Mouse (Mus musculus) kidney, adult 11 months (tissue): ENCODE data around the gene Ak1.
A peak's percentile ranks its signal among the peaks of the same experiment; 100 is the strongest.

Experiments used
- DNase-seq: peaks from one replicate; pipeline ENCODE4 v3.0.0; 2022

Ak1 gene

DNA sequence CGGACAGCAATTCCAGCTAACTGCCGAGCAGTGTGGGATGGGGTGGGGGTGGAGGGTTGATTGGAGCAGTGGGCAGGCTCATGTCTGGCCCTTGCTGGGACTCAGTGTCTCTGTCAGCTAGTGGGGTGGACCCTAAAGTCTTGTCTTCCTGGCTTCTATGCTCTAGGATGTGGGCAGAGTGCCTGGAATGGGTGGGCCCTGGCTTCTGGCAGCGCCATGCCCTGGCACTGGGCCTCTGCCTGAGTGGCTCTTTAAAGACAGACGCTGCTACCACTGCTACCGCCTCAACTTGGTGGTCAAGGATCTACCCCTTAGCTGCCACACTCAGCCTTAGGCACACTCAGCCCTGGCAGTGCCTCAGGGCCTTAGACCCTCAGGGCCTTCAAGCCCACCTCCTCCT, 7.2 kb downstream of the Ak1 start:
- DNase-seq, result peak; percentile 71

DNA sequence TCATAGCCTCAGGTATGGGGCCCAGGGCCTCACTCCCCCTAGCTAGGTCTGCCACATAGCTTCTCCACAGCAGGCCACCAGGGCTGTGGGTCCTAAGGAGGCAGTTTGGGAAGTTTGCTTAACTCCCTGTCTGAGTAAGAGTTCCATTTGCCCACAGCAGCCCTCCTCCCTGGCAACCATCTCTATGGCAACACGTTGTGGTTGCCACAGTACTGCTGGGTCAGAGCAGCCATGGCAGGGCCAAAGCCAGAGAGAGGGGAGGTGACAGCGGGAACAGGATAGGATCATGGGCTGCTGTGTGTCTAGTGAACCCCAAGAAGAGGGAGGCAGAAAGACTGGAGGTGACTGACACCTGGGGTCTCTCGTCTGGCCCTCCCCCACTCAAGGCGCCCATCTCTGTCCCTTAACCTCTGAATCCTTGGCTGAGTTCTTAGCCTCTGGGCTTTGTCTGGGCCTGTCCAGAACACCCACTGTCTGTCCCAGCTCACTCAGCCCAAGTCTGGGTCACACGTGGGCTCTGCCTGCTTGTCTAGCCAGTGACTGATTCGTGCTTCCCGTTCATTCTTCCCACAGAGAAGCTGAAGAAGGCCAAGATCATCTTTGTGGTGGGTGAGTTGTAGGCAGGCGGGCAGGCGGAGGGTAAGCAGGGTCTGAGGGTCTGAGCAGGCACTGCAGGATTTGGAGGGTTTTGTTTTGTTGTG, 7.9 kb downstream of the Ak1 start:
- peak; percentile 82 for DNase-seq

DNA sequence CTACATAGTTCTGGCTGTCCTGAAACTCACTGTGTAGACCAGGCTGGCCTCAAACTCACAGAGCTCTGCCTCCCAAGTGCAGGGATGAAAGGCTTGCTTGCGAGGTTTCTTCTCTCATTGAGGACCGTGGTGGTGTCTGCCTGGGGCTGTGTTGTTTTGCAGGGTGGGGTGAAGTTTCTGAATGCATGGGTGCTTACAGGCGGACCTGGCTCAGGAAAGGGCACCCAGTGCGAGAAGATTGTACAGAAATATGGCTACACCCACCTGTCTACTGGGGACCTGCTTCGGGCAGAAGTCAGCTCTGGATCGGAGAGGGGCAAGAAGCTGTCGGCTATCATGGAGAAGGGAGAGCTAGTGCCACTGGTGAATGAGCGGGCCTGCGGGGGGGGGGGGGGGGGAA, 8.5 kb downstream of the Ak1 start:
- DNase-seq, result no peak

DNA sequence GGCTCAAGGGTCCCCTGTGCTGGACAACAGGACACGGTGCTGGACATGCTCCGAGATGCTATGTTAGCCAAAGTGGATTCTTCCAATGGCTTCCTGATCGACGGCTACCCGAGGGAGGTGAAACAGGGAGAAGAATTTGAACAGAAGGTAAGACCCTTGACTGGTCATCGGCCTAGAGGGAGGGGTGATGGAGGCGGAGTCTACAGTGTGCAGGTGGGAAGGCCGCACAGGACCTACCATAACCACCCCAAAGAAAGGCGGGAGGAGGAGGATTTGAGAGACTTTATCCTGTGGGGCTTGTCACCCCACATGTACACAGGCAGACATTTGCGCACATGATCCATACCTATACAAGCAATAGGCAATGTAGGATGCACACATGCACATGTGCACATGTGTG, 9.5 kb downstream of the Ak1 start:
- no peak for DNase-seq

DNA sequence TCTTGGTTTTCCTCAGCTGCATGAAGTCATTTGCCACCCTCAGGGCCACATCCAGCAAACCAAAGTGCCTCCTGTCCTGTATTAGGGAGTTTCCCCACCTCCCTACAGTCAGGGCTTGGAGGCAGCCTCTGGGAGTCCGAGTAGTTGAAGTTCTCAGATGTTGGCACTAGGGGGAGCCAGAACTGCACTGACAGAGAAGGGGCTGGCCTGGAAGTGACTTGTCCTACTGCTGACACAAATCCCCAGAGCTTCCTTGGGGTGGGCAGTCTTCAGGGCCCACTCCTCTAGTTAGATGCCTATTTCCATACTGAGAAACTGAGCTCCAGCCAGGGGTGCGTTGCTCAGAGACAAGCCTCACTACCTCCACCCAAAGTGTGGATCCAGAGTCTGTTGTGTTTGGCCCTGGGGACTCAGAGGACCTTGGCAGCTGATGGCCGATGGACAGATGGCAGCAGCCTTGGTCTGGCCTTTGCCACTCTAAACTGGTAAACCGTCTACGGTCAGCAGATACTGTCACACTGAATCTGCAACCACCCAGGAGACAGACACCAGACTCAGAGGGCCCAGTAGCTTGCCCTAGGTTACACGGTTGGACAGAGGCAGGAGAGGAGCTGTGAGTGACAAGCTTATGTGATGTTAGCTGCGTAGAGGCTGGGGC, 10.3 kb downstream of the Ak1 start:
- peak; percentile 73 for DNase-seq

DNA sequence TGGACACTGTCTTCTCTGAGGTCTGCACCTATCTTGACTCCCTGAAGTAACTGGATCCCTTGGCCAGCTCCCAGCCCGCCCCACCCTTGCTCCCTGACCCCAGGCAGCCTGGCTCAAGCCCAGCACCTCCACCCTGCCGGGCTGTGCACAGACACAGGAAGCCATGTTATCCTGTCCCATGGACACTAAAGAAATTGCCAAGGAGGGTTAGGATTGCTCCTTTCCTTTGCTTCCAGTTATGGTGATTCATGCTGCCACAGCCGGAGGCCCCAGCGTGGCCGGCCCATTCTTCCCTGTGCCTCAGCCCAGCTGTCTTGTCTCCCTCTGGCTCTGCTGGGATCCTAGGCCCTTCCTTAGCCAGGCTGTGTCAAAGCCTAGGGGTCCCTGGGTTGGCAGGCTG, 12.1 kb downstream of the Ak1 start:
- DNase-seq, result peak; percentile 59

DNA sequence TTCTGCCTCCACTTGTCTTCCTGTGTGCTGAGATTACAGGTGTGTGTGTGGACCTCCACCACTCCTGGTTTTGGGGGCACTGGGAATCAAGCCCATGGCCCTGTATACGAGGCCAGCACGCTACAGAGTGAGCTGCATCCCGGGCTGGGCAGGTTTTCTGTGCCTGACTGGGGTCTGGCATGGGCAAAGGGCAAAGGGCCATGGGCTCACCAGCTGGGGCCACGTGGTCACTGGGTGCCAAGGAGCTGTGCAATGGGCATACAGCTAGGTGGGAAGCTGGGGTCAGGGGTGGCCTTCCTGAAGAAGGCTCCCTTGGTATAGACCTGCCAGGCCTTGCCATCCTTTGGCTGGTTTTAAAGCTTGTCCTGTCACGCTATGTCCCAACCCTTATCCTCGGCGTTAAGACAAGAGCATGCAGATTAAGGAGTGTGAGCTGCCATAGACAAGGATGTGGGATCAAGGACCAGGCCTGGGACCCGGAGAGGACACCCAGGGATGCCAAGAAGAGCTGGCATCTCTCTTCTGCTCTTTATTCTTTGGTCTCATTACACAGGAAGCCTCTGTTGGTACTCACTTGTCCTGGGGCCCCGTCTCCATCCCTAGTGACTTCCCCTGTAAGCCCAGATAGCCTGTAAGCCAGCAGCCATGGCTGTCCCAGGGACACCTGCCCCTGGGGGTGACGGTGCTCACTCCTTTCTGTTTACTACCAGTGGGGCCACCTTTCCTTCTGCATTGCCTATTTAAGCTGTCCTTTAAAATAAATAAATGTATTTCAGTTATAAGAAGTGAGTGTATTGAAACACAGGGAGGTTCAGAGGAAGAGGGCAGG, 12.9 kb downstream of the Ak1 start:
- no peak for DNase-seq

DNA sequence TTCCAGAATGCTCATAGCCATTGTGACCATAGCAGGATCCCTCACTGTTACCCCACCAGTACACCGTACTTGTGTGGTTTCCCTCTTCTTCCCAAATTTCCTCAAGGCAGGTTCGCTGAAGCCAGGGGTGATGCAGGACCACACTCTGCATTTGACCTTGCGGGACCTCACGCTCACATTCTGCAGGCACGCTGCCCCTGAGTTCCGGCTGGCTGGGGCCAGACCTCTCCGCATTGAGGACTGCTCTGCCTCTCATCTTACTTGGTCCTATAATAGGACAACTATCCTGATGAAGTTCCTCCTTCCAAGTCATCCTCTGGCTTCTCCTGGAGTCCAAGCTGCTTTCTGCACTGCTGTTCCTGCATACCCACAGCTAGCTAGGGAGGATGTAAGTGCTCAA, 15.1 kb downstream of the Ak1 start:
- no peak for DNase-seq

DNA sequence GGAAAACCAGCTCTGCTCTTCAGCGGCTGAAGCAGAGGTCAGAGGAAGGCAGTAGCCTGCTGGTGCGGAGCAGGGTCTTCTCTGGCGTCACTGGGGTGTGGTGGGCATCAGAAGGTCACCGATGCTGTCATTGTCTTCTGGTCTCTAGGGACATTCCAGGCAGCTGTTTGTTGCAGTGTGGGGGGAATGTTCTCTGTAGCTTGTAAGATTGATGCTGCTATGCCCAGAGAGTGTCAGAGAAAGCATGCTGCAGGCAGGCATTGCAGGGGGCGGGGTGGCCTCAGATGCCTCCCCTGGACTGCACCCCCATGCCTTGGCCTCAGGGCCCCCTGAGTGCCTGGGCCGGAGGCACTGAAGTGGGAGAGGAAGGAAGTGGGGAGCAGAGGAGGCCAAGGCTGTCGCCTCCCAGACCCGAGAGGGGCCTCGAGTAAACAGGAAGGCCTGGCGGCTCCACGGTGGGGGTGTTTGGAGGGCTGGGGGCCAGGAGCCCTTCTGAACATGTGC, 16.3 kb downstream of the Ak1 start:
- peak; percentile 89 for DNase-seq

DNA sequence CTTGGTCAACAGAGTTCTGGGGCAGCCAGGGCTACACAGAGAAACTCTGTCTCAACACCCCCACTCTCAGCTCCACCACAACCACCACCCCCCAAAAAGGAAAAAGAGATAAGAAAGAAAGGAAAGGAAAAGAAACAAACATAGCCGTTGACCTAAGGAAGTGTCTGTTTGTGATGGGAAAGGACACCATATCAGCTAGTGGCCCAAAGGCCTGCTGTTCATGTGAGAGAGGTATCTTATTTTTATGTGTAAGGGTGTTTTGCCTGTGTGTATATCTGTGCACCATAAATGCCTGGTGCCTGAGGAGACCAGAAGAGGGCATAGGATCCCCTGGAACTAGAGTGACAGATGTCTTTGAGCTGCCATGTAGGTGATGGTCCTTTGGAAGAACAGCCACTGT, 18.1 kb downstream of the Ak1 start:
- no peak for DNase-seq

DNA sequence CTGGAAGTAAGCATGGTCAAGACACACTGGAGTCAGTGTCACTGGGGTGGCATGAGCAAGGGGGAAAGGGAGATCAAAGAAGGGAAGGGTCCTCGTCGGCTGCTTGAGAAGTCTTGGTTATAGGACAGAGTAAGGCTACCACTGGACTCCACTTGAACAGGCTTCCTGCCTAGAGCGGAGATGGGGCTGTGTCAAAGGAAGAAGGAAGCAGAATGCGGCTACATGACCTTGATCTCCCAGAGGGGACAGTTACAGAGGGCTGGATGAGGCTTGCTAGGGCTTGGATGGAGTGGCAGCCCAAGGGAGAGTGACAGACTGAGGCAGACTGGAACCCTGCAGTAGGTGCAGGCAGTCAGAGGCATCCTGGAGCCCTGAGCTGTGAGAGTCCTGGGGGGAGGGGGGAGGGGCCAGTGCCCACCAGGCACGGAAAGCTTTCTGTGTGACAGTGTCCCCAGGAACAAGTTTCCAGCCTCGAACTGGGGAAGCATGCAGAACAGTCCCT, 19.0 kb downstream of the Ak1 start:
- DNase-seq, result no peak

DNA sequence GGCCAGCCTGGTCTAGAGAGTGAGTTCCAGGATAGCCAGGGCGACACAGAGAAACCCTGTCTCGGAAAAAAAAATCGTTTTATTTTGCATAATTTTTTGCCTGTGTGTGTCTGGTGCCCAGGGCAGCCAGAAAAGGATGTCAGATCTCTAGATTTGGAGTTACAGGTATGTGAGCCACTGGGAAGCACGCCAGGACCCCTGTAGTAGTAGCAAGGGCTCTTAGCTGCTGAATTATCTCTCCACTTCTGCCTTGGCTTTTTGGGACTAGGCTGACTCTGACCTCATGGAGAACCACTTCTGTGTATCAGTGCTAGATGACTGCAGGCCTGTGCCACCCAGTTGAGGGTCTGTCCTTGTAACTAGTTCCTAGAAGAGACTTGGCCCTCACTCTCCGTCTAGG, 20.3 kb downstream of the Ak1 start:
- no peak for DNase-seq

DNA sequence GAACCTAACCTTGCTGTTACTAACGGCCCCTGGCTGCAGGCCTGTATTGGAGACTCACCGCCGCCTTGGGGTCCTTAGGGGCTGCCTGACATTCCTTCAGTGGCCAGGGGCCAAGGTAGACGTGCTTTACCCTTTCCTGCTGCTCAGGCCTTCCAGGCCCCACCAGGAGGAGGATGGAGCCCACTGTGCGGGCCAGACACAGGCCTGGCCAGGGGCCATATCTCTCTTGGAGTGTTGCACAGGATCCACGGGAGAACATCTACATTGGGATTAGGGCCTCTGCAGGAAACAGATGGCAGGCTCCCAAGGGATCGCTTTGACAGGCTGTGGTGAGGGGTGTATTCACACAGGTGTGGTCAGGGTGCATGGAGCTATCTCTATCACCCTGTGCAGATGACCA, 21.3 kb downstream of the Ak1 start:
- DNase-seq, result peak; percentile 61

DNA sequence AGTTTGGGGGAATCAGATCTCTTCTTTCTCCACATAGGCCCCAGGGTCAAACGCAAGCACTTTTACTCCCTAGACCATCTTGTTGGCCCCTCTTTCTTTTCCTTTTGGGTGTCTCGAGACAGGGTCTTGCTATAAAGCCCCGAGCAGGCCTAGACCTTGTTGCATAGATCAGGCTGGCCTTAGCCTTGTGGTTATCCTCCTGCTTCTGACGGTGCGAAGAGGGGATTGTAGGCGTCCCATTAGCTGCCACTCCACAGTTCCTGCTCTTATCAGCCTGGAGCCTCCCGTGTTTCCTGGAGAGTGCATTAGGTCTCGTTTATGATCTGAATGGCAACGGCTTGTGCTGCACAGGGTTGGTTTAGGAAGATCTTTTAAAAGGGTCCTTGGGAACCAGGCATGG, 22.5 kb downstream of the Ak1 start:
- no peak for DNase-seq

DNA sequence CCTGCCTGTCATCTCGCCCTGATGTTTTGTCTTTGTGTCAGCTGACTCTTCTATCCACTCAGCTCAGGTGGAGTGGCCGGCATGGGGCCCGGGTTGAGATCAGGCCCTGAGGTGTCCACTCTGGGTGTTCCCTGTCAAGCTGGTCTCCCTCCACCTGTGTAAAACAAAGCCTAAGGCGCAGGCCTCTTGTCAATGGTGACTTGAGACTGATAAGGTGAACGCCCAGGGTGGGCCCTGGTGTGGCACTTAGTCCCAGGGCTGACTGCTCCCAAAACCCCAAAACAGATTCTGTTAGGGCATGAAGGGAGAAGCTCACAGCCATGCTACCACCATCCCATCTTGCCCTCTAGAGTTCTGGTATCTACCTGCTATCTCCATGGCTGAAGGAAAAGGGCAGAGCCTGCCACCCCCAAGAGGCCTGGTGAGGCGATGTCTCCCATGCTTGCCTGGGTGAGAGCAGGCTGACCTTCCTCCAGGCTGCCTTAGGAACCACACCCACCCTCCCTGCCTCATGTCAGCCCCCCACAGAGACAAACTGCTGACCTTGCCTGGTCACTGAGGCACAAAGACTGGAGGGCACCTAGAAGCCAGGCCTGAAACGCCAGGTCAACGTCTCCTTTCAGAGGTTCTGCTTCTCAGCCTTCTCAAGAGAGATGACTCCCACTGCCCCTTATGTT, 23.4 kb downstream of the Ak1 start:
- no peak for DNase-seq

DNA sequence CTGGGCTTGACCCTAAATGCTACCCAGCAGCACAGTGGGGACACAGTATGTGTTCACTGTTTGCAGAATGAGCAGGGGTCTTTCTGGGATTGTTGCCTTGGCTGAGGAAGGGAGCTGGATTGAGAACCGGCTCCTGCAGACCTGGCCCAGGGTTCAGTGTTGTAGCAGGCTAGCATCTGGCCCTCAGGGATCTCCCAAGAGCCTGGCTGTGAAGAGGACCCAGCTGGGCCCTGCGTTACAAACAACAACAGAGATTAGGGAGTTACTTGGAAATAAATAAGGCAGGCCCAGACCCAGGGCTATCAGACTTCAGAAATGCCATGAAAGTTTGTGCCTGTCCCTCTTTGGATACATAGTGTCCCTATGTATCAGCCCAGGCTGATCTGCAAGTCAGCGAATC, 24.1 kb downstream of the Ak1 start:
- no peak for DNase-seq

DNA sequence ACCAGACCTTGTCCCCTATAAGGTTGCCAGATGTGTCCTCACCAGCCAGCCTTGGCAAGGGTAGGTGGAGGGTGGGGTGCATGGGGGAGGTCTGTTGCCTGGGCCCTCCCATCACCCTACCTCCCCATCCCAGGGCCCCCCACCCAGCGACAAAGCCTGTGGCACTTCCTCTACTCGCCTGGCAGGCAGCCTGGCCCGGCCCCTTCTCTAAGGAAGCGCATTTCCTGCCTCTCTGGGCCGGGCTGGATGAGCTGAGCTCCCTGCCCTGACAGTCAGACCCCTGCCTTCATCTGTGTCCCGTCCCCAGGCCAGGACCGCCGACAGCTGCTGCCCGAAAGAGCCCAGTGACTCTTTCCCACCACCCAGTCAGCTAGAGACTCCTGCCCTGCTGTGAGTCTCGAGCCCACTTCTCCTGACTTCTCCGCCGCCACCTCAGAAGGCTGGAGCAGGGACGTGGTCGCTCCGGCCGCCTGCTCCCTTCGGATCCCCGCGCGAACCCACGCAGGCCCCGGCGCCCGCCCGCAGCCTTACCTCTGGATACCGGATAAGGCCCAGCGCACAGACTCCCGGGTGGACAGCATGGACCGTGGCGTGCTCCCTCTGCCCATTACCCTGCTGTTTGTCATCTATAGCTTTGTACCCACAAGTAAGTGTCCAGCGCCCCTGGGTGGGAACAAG, 25.0 kb downstream of the Ak1 start, which contains the start of gene Eng:
Gene Eng (plus strand): TSS at position 217 of the 678 bp plus-strand sequence.
- DNase-seq, result peak; percentile 80

DNA sequence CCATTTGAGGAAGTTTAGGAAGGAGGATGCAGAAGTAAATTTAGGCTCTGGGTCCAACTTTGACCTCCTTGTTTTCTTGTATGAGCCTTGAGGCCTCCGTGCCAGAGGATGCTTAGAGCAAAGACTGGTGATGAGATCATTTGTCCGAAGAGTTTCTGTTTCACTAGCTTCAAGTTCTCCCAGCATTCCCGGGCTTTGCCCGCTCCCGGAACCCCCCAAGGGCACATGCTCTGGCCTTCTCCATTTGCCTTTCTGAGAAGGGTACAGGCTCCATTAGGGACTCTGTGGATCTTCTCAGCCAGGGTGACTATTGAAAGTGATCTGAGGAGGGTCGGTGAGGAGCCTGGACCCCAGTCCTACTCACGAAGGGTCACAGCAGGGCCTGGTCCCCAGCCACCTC, 25.8 kb downstream of the Ak1 start:
- DNase-seq, result no peak

DNA sequence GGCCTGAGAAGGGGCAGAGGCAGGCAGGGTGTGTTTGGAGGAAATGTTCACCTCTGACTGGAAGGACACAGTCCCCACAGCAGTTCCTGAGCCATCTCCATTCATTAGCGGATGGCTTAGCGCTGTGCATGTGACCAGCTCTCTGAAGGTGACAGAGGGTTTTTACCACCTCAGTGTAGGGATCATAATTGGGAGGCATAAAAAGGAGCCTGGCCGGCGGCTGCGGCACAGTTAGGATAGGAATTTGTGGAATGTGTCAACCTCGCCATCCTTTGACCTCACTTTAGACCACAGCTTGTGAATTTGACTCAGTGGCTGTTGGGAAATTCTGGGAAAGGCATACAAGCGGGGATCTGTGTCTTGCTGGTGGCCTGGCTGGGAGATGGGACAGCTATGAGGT, 32.2 kb downstream of the Ak1 start:
- no peak for DNase-seq

DNA sequence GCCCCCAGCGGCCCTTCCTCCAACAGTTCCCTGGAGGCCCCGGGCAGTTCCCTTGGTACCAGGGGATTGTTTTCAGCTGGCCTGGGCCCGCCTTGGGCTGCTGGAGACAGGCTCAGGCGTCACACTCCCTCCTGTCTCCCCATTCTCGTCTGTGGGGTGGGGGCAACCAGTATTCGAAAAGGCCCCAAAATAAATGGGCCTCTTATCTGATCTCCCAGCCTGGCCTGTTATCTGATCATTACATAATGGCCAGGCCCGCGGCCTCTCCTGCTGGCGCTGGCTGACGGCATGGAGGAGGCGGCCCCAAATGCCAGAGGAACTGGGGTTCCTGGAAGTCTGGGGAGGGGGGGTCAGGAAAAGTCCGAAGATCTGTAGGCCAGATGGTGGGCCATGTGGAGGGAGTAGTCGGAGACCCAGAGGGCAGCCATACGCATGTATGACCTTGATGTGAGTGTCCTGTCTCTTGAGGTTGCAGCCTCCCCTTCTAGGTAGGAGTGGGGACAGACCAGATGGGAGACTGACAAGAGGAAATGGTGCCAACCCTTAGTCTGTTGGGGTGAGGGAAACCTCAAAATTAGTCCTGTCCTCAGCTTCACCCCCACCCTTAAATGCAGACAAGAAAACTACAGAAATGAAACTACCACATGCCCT, 33.3 kb downstream of the Ak1 start:
- no peak for DNase-seq

DNA sequence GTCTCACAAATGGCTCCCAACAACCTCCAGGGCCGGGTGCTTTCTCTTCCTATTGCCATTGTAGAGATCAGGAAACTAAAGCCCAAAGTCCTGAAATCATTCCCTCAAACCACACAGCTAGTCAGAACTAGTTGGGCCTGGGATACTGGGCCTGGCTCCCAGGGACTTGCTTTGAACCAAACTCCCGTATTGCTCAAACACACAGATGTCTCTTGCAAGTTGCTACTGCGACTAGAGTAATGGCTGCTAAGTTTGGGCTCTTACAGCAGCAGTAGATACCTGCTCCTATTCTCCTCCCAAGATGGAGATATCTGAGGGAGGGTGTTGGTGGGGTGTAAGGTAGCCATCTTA, 33.8 kb downstream of the Ak1 start:
- DNase-seq, result no peak

DNA sequence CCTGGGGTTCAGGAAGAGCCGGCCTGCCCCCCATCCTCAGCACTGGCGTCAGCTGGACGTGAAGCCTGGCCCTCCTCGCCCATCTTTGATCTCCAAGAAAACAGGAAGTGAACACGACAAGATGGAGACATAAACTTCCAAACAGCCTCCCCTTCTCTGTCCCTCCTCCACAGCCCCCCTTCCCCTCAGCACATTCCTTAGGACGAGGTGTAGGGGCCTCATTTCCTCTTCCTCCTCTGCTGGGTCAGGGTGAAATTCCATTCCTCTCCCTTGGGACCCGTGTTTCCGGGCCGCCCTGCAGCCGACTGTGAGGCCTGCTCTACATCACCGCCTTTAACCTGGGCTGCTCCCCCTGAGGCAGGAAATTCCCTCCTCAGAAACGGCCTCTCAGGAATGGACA, 34.3 kb downstream of the Ak1 start:
- peak; percentile 87 for DNase-seq
